Mouse (Mus musculus) lung, postnatal 0 days (tissue): ENCODE data around the gene Cyb5b.

Experiments
- CTCF ChIP-seq: IDR thresholded peaks from 2 replicates; pipeline ENCODE4 v1.5.1; 2016; ENCODE audit warnings: antibody characterized with exemption, mild to moderate bottlenecking
- EP300 ChIP-seq: IDR thresholded peaks from 2 replicates; pipeline ENCODE4 v1.6.1; 2016; ENCODE audit warnings: antibody characterized with exemption, mild to moderate bottlenecking, control low read depth

DNA sequence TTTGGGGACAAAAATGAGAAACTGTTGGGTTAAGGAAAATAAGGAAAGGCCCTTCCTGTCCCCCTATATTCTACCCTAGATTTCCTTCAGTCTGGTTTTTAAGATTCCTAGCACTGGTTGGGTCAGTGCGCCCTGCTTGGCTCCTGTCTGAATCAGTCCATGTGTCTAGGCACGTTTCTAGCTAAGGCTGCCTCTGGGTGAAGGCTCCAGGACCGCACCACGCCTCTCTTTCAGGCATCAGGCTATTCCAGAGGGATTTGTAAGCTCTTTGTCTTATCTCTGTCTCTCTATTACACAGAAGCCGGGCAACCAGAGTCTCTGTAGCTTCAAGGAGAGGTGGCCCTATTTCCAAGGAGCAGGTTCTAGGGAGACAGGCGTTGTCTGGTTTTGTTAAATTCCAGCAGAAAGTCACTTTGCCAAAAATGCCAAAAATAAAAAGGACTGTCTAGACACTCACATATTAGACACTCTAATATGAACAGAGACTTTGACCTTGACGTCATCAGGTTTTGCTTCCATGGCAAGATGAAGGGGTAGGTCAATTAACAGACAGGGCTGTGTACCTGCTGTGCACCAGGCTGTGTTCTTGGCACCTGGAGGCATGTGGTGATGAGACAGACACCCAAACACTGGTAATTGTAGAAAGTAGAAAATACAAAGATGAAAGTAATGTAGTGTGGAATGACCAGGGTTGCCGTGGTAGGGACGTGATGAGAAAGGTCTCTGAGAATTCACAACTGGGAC is 56.5 kb downstream of the Cyb5b start:
- TF ChIP-seq CTCF, result no peak
- no peak for TF ChIP-seq EP300
